Mouse (Mus musculus) adrenal gland, adult 2 months (tissue): ENCODE results near the gene Larp6. TPM values are rescaled to one million over a fixed set of nuclear protein-coding genes. Genes with fewer than 3 reads are reported as not detected.

Source experiments
- DNase-seq: peaks from one replicate; pipeline ENCODE4 v3.0.0; 2021
- polyA plus RNA-seq: library from polyadenylated mRNA; depleted of rRNA; stranded (reverse); fragments of >200 nt; gene quantifications from 2 replicates; pipeline ENCODE4 v1.2.3, GENCODE M21; 2012
- total RNA-seq, 2 experiments: library from RNA; stranded (reverse); gene quantifications; 2 replicates each; pipeline ENCODE4 v1.2.3; 2021

Gene Larp6
- total and polyA plus RNA-seq, 3 experiments: 1.5 to 3.6 (median 2.0) TPM

DNA sequence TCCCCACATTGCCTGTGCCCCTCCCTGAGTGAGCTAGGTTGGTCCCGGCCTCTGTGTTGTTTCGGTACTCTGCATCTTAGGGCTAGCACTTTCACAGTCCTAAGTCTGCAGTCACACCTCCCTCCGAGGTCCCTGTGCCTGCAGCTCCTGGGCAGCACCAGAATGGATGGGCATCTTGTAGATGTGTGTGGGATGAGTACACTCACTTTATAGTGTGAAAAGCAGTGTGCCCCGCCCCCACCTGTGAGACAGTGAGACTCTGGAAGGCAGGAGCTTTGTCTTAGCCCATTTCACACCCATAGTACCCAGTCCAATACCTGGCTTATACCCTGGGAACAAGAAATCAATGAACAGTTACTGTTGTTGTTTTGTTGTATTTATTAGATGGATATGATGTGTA, 2.5 kb downstream of the Larp6 start:
- DNase-seq: no peak

DNA sequence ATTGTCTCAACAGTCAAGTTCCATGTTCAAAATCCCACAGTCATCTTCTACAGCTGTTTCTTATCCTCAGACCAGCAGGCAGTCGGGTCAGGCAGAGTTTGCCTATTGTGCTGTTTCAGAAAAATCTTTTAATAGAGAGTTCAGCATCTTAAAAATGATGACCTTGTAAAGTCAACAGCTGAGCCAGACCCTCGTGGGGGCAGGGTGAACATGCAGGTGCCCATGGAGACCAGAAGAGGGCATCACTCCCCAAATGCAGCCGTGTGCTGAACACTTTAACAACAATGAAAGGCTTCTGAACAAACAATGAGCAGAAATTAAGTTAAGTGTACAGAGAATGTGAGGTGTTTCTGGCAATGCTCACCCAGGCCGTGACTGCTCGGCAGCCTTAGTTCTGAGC, 3.0 kb downstream of the Larp6 start:
- DNase-seq: no peak

DNA sequence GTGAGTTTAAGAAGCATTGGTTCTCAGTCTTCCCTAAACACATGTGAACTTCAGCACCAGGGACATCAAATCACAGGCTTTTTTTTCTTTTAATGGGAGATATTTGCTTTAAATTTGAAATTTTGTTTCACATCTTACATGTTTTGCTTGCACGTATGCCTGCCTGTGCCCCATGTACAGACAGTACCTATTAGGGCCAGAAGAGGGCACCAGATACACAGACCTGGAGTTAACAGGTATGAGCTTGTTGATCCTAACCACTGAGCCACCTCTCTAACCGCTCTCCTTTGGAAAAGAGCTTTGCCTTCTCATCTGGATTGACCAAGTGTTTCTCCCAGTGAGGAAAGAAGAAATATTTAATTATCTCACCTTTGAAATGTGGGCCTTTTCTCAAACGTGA, 5.5 kb downstream of the Larp6 start:
- DNase-seq: peak; percentile 58

DNA sequence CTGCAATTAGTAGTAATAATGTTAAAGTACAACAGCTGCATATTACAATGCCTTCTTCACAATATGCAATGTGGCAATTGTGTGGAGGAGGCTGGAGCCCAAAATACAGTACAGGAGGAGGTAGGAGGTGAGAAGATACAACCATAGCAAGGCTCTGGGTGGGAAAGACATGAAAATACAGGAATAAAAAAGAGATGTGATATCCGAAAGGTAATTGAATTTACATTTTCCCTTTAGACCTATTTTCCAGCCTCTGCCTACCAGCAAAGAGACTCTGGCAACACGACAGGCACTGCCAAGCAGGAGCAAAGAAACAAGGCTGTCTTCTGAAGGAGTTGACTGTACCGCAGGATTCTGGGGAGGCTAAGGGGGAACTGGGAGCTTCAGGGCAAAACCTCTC, 6.9 kb downstream of the Larp6 start:
- DNase-seq: no peak

DNA sequence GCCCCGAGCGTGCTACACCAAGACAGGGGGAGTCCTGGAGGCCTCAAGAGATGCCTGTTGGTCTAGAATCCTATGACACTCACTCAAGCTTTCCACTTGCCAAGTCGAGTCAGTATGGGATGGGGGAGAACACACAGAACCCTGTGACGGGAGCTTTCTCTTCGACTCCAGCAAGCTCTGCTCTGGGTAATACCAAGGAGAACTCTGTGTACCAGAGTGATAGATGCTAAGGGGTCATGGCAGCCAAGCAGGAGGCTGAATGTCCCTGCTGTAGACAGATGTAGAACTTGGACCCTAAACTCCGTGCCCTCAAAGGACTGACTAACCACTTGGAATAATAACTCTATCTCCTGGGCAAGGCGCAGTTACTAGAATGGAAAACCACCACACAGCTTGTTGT, 12.2 kb downstream of the Larp6 start:
- no peak for DNase-seq

DNA sequence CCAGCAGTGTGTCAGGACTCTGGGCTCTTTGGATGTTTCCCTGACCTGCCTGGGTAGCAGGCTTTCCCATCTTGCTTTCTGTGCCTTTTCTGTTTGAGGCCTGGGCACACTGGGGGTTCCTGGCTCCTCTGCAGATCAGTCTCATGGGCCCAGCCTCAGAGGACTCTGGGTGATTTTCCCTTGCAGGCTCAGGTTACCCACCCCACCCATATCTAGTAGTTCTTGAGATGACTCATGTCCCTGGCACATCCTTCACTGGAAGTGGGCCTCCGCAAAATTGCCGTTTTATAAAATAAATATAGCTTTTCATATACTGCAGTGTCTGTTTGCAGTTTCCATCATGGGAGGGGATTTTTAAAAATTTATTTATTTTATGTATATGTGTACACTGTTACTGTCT, 21.5 kb downstream of the Larp6 start:
- no peak for DNase-seq

DNA sequence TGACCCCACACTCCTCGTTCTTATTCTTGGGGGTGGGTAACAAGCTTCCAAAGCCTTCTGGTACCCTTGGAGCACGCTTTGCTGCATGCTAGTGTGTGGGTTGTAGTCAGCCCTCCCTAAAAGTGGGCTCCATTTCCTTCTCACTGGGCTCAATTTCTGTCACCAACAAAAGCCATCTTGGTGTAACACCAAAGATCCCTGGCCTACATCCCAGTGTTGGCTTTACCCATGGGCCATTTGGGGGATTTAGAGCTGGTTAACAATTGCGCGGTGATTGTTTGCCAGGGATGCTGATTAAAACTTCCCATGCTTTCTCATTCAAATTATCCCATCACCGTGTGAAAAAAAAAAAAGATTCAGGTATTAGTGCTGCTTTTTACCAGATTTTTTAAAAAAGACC, 26.3 kb downstream of the Larp6 start:
- DNase-seq: no peak

DNA sequence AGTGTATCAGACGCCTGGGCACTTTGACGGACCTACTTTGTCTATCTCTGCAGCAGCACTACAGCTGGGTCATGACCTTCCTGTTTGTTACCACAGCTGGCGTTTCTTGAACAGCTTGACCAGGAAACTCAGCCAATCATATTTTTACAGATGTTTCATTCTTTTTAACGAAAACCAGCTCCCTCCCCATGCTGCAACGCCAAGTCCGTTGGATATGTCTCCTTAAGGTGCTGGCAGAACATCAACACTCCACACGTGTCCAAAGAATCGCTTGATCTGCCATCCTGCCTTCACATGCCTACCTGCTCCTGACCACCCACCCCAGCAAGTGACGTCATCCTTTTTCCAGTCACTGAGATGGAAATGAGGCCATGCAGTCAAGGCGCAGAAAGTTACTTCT, 28.6 kb downstream of the Larp6 start:
- DNase-seq: no peak

DNA sequence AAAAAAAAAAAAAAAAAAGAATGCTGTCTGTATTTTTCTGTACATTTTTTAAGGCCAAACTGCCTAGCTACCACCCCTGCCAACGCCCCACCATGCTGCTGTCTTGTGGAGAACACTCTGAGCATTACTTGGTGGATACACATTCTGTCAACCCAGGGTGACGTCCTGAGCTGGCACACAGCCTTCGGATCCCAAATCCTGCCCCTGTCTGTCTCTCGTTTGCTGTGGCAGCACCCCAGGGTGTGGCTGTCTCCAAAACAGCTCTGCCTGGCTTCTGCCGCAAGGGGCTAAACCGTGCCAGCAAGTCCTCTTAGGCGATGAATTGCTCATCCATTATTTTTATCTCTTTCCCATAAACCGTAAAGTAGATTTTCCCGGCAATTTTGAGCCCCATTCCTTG, 29.7 kb downstream of the Larp6 start:
- DNase-seq: no peak

DNA sequence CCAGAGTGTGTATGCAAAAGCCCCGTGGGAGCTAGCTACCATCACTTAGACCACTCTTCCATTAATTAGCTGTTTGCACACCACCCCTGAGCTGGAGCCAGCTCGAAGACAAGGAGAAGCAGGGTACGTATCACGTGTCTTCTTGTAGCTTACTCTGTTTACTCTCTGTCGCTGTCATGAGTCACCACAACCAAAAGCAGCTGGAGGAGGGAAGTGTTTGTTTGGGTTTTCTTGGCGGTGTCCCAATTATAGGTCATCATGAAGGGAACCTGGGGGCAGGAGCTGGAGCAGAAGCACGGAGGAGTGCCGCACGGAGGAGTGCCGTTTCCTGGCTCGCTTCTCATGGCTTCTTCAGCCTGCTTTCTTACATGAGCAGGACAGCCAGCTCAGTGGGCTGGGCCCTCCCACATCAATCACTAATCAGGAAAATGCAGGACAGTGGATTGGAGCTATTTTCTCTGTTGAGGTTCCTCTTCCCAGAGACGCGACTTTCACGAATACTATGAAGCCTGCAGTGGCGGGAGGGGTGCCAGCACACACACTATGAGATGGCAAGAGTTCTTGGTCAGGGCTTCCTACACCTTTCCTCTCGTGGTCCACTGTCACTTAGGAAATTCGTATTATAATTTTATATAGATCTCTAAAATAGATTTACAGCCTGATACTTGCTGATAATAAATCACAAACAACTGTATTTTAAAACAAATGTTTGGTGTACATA, 30.6 kb downstream of the Larp6 start:
- peak; percentile 77 for DNase-seq

DNA sequence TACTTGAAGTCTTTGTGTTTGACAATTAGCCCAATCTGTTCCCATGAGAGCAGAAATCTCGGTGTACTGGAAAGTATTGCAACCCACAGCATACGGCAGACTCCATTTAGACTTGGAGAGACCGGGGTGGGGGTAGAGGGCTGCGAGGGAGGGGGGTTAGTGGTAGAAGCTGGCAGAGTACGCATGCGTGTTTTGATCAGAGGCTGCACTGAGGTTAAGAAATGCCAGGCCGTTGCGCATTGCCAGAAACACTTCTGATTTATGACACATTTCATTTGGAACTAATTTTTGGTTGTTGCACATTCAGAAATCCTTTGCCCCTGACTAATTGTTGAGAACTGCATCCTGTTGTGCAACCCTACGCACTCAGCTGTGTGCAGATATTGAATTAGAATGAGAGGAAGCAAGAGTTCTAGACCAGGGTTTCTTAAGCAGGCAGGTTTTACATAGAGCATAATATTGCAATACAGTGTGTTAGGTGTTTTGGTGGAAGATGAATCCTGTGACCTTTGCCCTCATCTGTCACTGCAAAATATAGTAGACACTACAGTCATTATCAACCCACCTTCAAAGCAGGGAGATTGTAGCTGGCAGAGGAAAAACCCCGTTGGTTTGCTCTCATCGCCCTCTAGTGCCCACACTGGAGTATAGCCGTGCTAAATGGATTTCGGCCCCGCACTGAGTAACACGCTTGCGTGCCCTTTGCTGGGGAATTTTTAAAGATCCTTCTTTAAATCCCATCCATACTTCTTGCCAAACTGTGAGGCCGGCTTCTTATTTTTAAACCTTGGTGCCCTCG, 31.6 kb downstream of the Larp6 start:
- DNase-seq: peak; percentile 53

DNA sequence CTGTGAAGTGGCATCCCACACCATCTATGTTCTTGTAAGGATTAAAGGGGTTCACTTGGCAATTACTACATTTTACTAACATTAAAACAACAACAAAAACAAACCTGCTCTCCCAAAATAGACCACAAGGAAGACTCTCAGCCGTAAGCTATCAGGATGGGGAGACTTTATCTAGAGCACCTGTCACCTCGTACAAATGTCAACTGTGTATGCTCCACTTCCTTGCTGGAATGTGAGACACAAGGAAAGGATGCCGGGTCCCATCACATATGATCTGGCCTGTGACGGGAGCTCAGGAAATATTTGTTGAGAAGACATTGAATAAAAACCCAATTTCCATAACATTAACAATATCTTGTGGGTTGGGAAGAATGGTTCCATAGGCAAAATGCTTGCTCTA, 32.2 kb downstream of the Larp6 start:
- DNase-seq: no peak

DNA sequence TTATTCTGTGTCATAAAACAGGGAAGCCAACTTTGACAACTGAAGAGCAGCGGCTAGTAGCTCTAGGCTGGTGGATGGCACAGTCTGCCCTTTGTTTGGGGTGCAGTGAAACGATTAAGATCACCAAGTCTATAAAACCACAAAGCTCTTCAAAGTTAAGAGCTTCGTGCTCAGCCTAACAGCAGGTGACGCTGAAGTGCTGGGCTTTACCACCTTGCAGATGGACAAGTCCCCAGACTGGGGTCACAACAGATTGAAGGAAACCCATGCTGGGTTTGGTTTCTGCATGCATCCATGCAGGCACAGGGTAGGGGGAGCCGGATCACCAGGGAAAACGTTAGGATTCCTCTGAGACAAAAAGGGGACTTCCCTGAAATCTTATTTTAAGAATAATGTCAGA, 33.8 kb downstream of the Larp6 start:
- DNase-seq: no peak

DNA sequence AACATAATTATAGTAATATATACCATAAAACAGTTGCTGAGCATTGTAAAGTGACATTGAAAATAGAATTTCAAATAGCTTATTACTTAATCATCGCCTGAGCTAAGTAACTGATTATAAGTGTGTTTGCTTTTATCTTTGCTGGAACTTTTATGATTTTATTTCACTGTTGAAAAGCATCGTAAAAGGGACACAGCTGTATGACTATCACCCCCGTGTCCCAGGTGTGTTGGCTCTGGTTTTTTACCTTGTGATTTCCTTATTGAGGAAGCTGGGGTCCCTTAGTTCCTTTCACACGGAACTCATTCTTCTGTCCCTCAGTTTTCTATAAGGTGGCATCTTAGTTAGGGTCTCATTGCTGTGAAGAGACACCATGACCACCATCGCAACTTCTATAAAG, 34.9 kb downstream of the Larp6 start:
- no peak for DNase-seq

DNA sequence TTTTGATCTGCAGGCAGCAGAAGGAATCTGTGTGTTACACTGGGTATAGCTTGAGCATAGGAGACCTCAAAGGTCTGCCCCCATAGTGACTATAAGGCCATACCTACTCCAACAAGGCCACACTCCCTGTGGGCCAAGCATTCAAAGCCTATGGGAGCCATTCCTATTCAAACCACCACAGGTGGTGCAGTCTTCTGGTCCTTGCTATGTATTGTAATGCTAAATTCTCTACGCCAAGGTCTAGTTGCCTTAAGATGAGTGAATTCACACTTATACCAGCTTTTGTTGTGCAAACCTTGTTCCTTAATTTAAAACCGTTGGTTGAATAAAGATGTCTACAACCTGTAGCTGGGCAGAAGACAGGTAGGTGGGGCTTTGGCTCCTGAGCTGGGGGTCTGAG, 35.4 kb downstream of the Larp6 start:
- no peak for DNase-seq

DNA sequence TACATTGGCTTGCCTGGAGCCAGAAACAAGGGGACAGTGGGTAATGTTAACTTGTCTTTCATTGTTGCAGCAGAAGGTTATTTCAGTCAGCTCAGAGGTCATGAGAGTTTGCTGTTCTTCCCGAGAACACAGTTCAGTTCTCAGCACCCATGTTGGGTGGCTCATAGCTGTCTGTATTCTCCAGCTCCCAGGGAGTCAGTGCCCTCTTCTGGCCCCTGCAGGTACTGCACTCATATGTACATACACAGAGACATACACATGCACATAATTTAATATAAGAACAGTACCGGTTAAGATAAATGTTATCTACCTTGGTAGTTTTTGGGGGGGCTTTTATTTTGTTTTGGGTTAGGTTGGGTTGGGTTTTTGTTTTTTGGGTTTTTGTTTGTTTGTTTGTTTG, 36.3 kb downstream of the Larp6 start:
- DNase-seq: no peak

DNA sequence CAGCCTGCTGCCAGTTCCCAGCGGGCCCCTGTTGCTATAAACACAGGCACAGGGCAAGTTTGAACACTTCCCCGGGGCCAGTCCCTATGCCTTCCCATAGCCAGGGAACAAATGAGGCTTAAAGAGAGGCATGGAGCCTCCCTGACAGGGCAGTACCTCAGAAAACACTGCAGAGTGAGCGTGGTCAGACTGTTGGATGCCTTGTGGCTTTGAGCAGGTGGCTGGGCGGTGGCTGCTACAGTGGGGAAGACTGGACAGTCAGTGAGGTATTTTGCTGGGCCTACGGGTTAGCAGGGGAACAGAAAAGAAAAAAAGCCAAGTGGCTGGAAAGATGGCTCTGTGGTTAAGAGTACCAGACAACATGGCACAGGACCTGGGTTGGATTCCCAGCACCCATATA, 38.3 kb downstream of the Larp6 start:
- DNase-seq: no peak

DNA sequence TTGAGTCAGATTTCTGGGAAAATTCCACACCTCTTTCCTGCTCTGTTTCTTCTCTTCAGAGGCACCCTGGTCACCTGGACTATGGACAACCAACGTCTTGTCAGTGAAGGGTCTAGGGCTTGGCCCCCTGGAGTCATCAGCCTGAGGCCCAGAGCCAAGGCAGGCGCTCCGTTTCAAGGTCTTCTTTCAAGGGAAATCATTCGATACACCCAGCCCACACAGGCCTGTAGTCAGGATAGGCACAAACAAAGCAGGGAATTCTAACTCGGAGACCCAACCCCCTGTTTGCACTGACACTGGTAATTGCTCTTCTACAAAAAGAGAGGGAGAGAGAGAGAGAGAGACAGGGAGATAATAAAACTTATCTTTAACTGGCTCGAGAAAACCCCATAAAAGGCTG, 39.2 kb downstream of the Larp6 start:
- no peak for DNase-seq

DNA sequence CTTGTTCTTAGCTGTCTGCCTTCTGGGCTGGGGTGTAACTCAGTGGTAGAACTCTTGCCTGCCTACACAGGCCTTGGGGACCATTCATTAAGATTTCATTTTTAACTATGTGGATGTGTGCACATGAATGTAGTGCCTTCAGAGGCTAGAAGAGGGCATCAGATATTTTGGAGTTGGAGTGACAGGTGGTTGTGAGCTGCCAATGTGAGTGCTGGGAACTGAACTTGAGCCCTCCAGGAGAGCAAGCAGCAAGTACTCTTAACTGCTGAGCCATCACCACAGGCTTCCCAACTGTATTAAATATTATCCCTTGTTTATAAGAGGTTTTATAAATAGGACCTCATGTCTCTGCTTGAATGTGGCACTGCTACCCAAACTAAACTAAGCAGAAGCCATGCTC, 39.8 kb downstream of the Larp6 start:
- no peak for DNase-seq

DNA sequence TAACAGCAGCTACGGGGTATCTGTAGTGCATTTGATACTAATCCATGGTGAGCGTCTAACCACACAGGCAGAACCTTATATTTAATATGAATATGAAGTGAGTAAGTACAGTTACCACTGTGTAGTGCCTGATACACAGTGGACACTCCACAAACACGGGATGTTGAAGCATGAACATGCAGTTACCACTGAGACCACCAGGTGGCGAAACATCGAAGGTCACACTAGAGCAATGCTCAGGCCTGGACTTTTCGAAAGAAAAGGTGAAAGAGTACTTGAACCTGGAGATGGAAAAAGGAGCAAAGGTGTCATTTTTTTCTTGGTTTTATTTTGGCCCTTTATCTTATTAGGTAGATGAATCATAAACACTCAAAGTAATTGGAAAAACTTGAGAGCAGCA, 43.5 kb downstream of the Larp6 start:
- DNase-seq: peak; percentile 65

DNA sequence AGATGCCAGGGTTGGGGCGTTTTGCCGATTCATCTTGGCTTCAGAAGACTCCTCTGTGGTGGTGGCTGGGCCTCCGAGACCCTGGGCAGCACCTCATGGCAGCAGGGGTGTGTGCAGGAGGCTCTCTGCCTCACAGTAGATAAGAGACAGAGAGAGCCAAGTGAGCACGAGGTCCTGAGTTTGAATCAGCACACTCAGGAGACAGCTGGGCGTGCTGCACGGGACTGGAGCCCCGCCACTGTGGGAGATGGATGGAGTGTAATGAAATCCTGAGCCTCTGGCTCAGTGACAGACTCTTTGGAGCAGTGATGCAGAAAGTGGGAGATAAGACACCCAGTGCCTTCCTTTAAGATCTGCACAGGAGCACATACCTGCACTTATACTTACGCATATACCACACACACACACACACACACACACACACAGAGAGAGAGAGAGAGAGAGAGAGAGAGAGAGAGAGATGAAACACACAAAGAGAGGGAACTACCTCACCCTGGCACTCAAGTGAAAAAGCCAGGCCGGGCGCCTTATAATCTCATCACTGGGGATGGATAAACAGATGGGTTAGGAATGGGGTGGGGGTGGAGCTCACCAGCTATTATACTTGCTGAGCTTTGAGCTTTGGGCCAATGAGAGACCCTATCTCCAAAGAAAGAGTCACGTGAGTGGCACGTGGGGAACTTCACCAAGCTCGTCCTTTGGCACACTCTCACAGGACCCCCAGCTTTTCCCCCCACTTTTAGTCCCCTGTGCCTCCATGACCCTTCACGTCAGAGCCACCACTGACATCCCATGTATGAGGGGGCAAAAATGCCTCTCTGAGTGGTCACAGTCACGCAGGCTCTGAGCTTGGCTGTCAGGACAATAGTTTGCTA, 44.3 kb downstream of the Larp6 start:
- DNase-seq: no peak

DNA sequence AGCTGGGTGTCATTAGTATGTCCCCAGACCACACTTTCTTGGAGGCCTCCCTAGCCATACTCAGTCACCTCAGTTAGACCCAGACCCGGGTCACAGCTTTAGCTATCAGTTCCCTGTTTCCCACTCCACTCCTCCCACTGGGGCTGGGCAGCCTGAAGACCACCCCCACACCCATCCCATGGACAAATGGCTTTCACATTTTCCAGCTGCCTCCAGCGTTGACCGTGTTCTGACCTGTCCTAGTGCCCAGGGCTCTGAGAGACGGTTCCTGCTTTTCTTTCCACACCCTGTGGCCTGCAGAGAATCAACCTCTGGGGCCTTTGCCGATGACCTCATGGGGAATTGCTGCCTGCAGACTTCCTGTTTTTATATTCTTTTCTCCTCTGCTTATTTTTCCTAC, 45.0 kb downstream of the Larp6 start:
- no peak for DNase-seq

DNA sequence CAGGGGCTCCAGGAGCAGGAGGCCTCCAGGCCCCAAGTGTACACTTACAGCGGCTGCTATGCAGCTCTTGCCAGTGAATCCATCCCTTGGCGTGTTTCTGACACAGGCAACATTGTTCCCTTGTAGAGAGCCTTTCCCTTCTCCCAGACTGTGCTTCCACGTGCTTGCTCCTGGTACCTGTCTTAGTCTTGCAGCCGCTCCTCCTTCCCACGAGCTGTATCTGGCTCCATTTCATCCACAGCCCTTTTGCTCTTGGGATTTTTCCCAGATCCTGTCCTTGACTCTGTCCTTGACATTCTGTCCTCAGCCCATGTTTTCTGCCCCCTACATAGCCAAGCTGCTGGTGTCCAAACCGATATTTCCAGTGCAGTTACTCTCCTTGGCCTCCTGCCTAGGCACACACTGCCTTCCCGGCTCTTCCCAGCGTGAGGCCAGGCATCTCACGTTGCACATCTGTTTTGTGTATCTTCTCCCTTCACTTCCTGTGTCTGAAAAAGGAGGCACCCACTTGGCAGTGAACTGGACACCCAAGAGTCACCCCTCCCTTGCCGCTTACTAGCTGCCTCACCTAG, 46.7 kb downstream of the Larp6 start:
- peak; percentile 51 for DNase-seq
